Mouse (Mus musculus): ENCODE data around the gene Prss33. TPM values are rescaled to one million over a fixed set of nuclear protein-coding genes. Genes with fewer than 3 reads are reported as not detected.
"Not testable (repeated sequence)": the region's sequence is repeated elsewhere in the genome, so short reads cannot be mapped to it uniquely, and the experiment has no call there.

Prss33 gene
- polyA plus RNA-seq (2012; ENCODE audit: insufficient read depth, insufficient read length, missing spikeins): not detected in 2 replicates

GRCm38 (mm10) chr17:23836006-23836575 lies at the start of gene Prss33:
Gene Prss33 (minus strand): TSS chr17:23836056.
- Histone ChIP-seq H3K27ac (replicated peaks; ENCODE audit: low read depth, low read length) (no peak within 1 kb of the TSS), H3K4me1 (ENCODE audit: control insufficient read depth, insufficient read depth, insufficient read length, low read length) (no peaks in the 10 kb centered on the region), H3K4me3 (ENCODE audit: insufficient read depth, low read depth, low read length) (no peak within 1 kb of the TSS)

GRCm38 (mm10) chr17:23880576-23880975 lies 44.7 kb upstream of the Prss33 start, which contains the start of the genes Dcpp1 and Dcpp2:
Gene Dcpp1 (plus strand): TSS chr17:23880876.
Gene Dcpp2 (plus strand): TSS chr17:23880880.
- H3K4me3 ChIP-seq (ENCODE audit: insufficient read depth, low read depth, low read length); H3K27ac ChIP-seq (replicated peaks; ENCODE audit: low read depth, low read length); H3K4me1 ChIP-seq (ENCODE audit: control insufficient read depth, insufficient read depth, insufficient read length, low read length): not testable (repeated sequence)

GRCm38 (mm10) chr17:23877166-23877565 lies 41.3 kb upstream of the Prss33 start:
- H3K4me1 ChIP-seq (ENCODE audit: control insufficient read depth, insufficient read depth, insufficient read length, low read length): no peaks in the 10 kb centered on the region
- H3K4me3 ChIP-seq (ENCODE audit: insufficient read depth, low read depth, low read length): no peak overlapping the region
- no peak overlapping the region for H3K27ac ChIP-seq (replicated peaks; ENCODE audit: low read depth, low read length)

GRCm38 (mm10) chr17:23876741-23877140 lies 40.9 kb upstream of the Prss33 start:
- Histone ChIP-seq H3K27ac (replicated peaks; ENCODE audit: low read depth, low read length) (no peak overlapping the region), H3K4me3 (ENCODE audit: insufficient read depth, low read depth, low read length) (no peak overlapping the region), H3K4me1 (ENCODE audit: control insufficient read depth, insufficient read depth, insufficient read length, low read length) (no peaks in the 10 kb centered on the region)

GRCm38 (mm10) chr17:23873884-23874856 lies 38.3 kb upstream of the Prss33 start:
- Histone ChIP-seq H3K4me1 (ENCODE audit: control insufficient read depth, insufficient read depth, insufficient read length, low read length) (no peaks in the 10 kb centered on the region), H3K4me3 (ENCODE audit: insufficient read depth, low read depth, low read length) (no peak overlapping the region)

GRCm38 (mm10) chr17:23868513-23868912 lies 32.7 kb upstream of the Prss33 start:
- Histone ChIP-seq H3K4me1 (ENCODE audit: control insufficient read depth, insufficient read depth, insufficient read length, low read length) (no peaks in the 10 kb centered on the region), H3K27ac (replicated peaks; ENCODE audit: low read depth, low read length) (no peak overlapping the region), H3K4me3 (ENCODE audit: insufficient read depth, low read depth, low read length) (no peak overlapping the region)

More at GRCm38 (mm10) chr17:23873884-23874856, 38.3 kb upstream of the Prss33 start:
- H3K27ac ChIP-seq (replicated peaks; ENCODE audit: low read depth, low read length): no peak overlapping the region

GRCm38 (mm10) chr17:23867756-23868155 lies 31.9 kb upstream of the Prss33 start, which contains the start of gene Prss21:
Gene Prss21 (plus strand): TSS chr17:23868056.
- Histone ChIP-seq H3K4me3 (ENCODE audit: insufficient read depth, low read depth, low read length) (no peak within 1 kb of the TSS), H3K27ac (replicated peaks; ENCODE audit: low read depth, low read length) (no peak within 1 kb of the TSS), H3K4me1 (ENCODE audit: control insufficient read depth, insufficient read depth, insufficient read length, low read length) (no peaks in the 10 kb centered on the region)

- Histone ChIP-seq H3K4me3 (ENCODE audit: insufficient read depth, low read depth, low read length) (no peak overlapping the region), H3K4me1 (ENCODE audit: control insufficient read depth, insufficient read depth, insufficient read length, low read length) (no peaks in the 10 kb centered on the region), H3K27ac (replicated peaks; ENCODE audit: low read depth, low read length) (no peak overlapping the region)
Measured at GRCm38 (mm10) chr17:23862926-23863325, 27.1 kb upstream of the Prss33 start.

GRCm38 (mm10) chr17:23857913-23858312 lies 22.1 kb upstream of the Prss33 start:
- Histone ChIP-seq H3K4me3 (ENCODE audit: insufficient read depth, low read depth, low read length) (no peak overlapping the region), H3K27ac (replicated peaks; ENCODE audit: low read depth, low read length) (no peak overlapping the region), H3K4me1 (ENCODE audit: control insufficient read depth, insufficient read depth, insufficient read length, low read length) (no peaks in the 10 kb centered on the region)

- H3K4me1 ChIP-seq (ENCODE audit: control insufficient read depth, insufficient read depth, insufficient read length, low read length): no peaks in the 10 kb centered on the region
- H3K4me3 ChIP-seq (ENCODE audit: insufficient read depth, low read depth, low read length): no peak overlapping the region
Measured at GRCm38 (mm10) chr17:23857193-23857592, 21.3 kb upstream of the Prss33 start.

GRCm38 (mm10) chr17:23854229-23854765 lies 18.4 kb upstream of the Prss33 start:
- Histone ChIP-seq H3K4me3 (ENCODE audit: insufficient read depth, low read depth, low read length) (no peak overlapping the region), H3K4me1 (ENCODE audit: control insufficient read depth, insufficient read depth, insufficient read length, low read length) (no peaks in the 10 kb centered on the region), H3K27ac (replicated peaks; ENCODE audit: low read depth, low read length) (no peak overlapping the region)

More at GRCm38 (mm10) chr17:23857193-23857592, 21.3 kb upstream of the Prss33 start:
- H3K27ac ChIP-seq (replicated peaks; ENCODE audit: low read depth, low read length): no peak overlapping the region

GRCm38 (mm10) chr17:23853292-23853691 lies 17.4 kb upstream of the Prss33 start:
- Histone ChIP-seq H3K4me3 (ENCODE audit: insufficient read depth, low read depth, low read length) (no peak overlapping the region), H3K27ac (replicated peaks; ENCODE audit: low read depth, low read length) (no peak overlapping the region), H3K4me1 (ENCODE audit: control insufficient read depth, insufficient read depth, insufficient read length, low read length) (no peaks in the 10 kb centered on the region)

GRCm38 (mm10) chr17:23850853-23851749 lies 15.2 kb upstream of the Prss33 start:
- no peak overlapping the region for H3K27ac ChIP-seq (replicated peaks; ENCODE audit: low read depth, low read length)
- no peak overlapping the region for H3K4me3 ChIP-seq (ENCODE audit: insufficient read depth, low read depth, low read length)

GRCm38 (mm10) chr17:23850028-23850427 lies 14.2 kb upstream of the Prss33 start:
- Histone ChIP-seq H3K4me1 (ENCODE audit: control insufficient read depth, insufficient read depth, insufficient read length, low read length) (no peaks in the 10 kb centered on the region), H3K4me3 (ENCODE audit: insufficient read depth, low read depth, low read length) (no peak overlapping the region), H3K27ac (replicated peaks; ENCODE audit: low read depth, low read length) (no peak overlapping the region)

More at GRCm38 (mm10) chr17:23850853-23851749, 15.2 kb upstream of the Prss33 start:
- H3K4me1 ChIP-seq (ENCODE audit: control insufficient read depth, insufficient read depth, insufficient read length, low read length): no peaks in the 10 kb centered on the region

Measured in brown adipose tissue, adult 24 weeks (tissue).